Mouse (Mus musculus) Patski (cell line): ENCODE measurements around the gene Stat5a. TPM values are rescaled to one million over a fixed set of nuclear protein-coding genes. Genes with fewer than 3 reads are reported as not detected.
A peak's percentile ranks its signal among the peaks of the same experiment; 100 is the strongest.

Experiments
- ATAC-seq: fragments of 100-300 bp; one replicate; pipeline ENCODE4 v1.8.0; 2021
- CTCF ChIA-PET: fragments of 350-600 bp; sonication (Branson Sonifier 250); formaldehyde crosslinking; loops from one replicate; lab custom pipeline; 2022; ENCODE audit warnings: inconsistent platforms; lab: Charles Lee
- POLR2A ChIA-PET: fragments of 350-600 bp; sonication (Branson Sonifier 250); formaldehyde crosslinking; loops from one replicate; lab custom pipeline; 2022; ENCODE audit warnings: antibody characterized with exemption, inconsistent platforms; lab: Charles Lee
- DNase-seq: peaks from one replicate; pipeline ENCODE4 v3.0.0-alpha.2; 2011; ENCODE audit warnings: low read depth, low spot score
- H3K27me3 ChIP-seq: fragments of 371-371 bp; one replicate; pipeline ENCODE4 v1.5.1; 2021
- CTCF ChIP-seq: fragments of 100-300 bp; IDR thresholded peaks from one replicate; pipeline ENCODE4 v1.5.1; 2021
- in situ Hi-C: fragments of 300-500 bp; cut with MboI; formaldehyde crosslinking; loops from 3 replicates; pipeline ENCODE4 v1.11.1; 2018; ENCODE audit warnings: low pct_unique_long_range_greater_than_20kb, mixed read lengths
- polyA plus RNA-seq: library from polyadenylated mRNA; unstranded; gene quantifications from one replicate; pipeline ENCODE4 v1.2.3, GENCODE M21; 2021

The Stat5a gene
- 14.4 TPM for polyA plus RNA-seq

GRCm38 (mm10) chr11:100858935-100859578, at the start of gene Stat5a:
Gene Stat5a, plus strand, starts transcription at chr11:100859351.
- no peak for TF ChIP-seq CTCF
- CTCF ChIA-PET, result no interaction called here
- DNase-seq (no peak), ATAC-seq (no peak)
- POLR2A ChIA-PET, result no interaction called here
- in situ Hi-C loops, result no loop called here
- no peaks in the 10 kb centered on the region for H3K27me3 ChIP-seq

DNA sequence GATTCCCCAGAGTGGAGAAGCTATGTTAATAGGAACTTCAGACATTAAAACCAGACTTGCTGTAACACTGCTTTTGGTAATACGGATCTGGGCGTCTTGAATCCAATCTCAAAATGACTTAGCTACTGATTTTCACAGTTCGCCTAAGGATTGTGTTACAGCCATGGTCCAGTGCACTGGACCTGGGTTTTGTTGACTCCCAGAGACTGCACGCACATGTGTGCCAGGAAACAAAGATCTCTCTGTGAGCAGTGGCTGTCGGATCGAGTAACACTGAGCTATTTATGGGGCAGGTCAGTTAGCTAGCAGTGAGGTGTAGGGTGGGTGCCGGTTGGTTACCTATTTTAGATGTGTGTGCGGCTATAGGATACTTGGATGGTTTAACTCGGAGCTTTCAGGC, 48.6 kb upstream of the Stat5a start:
- TF ChIP-seq CTCF, result no peak
- no peaks in the 10 kb centered on the region for H3K27me3 ChIP-seq
- no peak for DNase-seq
- CTCF ChIA-PET, result interaction anchor here (0.9 to 2.1 kb wide), 5 partner anchors 11 to 42 kb away, joined by 3 to 7 read pairs (median 5); no protein-coding TSS in a partner anchor
- POLR2A ChIA-PET, result interaction anchor here (0.6 to 1.6 kb wide), 5 partner anchors 9 to 120 kb away, joined by 3 to 6 read pairs (median 4); partner anchors contain the start of gene Stat5b
- ATAC-seq, result peak; percentile 36
- in situ Hi-C loops, result no loop called here

GRCm38 (mm10) chr11:100811132-100811531, 48.0 kb upstream of the Stat5a start:
- H3K27me3 ChIP-seq, result no peaks in the 10 kb centered on the region
- DNase-seq, result no peak
- ChIA-PET CTCF (interaction anchor here (0.9 to 2.1 kb wide), 6 partner anchors 11 to 41 kb away, joined by 3 to 7 read pairs (median 4); no protein-coding TSS in a partner anchor), POLR2A (interaction anchor here (0.6 to 1.6 kb wide), 4 partner anchors 9 to 119 kb away, joined by 3 to 6 read pairs (median 5); partner anchors contain the start of gene Stat5b)
- ATAC-seq, result no peak
- in situ Hi-C loops, result no loop called here
- TF ChIP-seq CTCF, result peak; percentile 68

- H3K27me3 ChIP-seq, result no peaks in the 10 kb centered on the region
- ATAC-seq (peak; percentile 8), DNase-seq (no peak)
- TF ChIP-seq CTCF, result no peak
- CTCF ChIA-PET, result interaction anchor here (0.6 to 2.6 kb wide), 4 partner anchors 9 to 26 kb away, joined by 3 to 8 read pairs (median 4); no protein-coding TSS in a partner anchor
- in situ Hi-C loops, result no loop called here
- POLR2A ChIA-PET, result interaction anchor here (0.7 kb wide), 1 partner anchor 138 kb away, joined by 5 read pairs; no protein-coding TSS in a partner anchor
These were observed 44.7 kb upstream of the Stat5a start for GRCm38 (mm10) chr11:100814498-100814897.

DNA sequence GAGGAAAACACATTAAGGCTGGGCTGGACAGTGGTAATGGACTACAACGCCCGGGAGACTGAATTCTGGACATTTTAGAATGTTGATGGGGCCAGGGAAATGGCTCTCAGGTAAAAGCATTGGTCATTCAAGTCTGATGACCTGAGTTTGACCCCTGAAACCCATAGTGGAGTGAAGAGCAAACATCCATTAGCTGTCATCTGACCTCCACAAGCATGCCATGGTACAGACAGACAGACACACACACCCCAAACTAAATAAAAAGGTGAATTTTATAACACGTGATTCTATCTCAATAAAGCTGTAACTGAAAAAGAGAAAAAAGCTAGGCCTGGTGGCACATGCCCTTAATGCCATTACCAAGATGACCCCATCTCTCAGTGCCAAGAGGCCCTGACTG, 42.8 kb upstream of the Stat5a start:
- ATAC-seq (no peak), DNase-seq (no peak)
- ChIA-PET CTCF (interaction anchor here (2.6 kb wide), 1 partner anchor 9 kb away, joined by 8 read pairs; no protein-coding TSS in a partner anchor), POLR2A (interaction anchor here (0.9 kb wide), 1 partner anchor 45 kb away, joined by 4 read pairs; no protein-coding TSS in a partner anchor)
- no peaks in the 10 kb centered on the region for H3K27me3 ChIP-seq
- no peak for TF ChIP-seq CTCF
- in situ Hi-C loops, result no loop called here

GRCm38 (mm10) chr11:100816801-100817200, 42.4 kb upstream of the Stat5a start:
- ChIA-PET CTCF (no interaction called here), POLR2A (interaction anchor here (0.9 kb wide), 1 partner anchor 45 kb away, joined by 4 read pairs; no protein-coding TSS in a partner anchor)
- H3K27me3 ChIP-seq, result no peaks in the 10 kb centered on the region
- ATAC-seq (no peak), DNase-seq (no peak)
- in situ Hi-C loops, result no loop called here
- TF ChIP-seq CTCF, result no peak

GRCm38 (mm10) chr11:100817311-100817710, 41.8 kb upstream of the Stat5a start:
- CTCF ChIA-PET, result no interaction called here
- in situ Hi-C loops, result no loop called here
- ATAC-seq, result no peak
- DNase-seq, result no peak
- TF ChIP-seq CTCF, result no peak
- H3K27me3 ChIP-seq, result no peaks in the 10 kb centered on the region
- POLR2A ChIA-PET, result interaction anchor here (0.9 kb wide), 1 partner anchor 44 kb away, joined by 4 read pairs; no protein-coding TSS in a partner anchor

- no peak for TF ChIP-seq CTCF
- ChIA-PET POLR2A (no interaction called here), CTCF (no interaction called here)
- no peaks in the 10 kb centered on the region for H3K27me3 ChIP-seq
- in situ Hi-C loops, result no loop called here
- ATAC-seq, result no peak
- DNase-seq, result no peak
These were observed 40.7 kb upstream of the Stat5a start for GRCm38 (mm10) chr11:100818359-100819012.

GRCm38 (mm10) chr11:100819048-100819447, 40.1 kb upstream of the Stat5a start:
- POLR2A ChIA-PET, result no interaction called here

DNA sequence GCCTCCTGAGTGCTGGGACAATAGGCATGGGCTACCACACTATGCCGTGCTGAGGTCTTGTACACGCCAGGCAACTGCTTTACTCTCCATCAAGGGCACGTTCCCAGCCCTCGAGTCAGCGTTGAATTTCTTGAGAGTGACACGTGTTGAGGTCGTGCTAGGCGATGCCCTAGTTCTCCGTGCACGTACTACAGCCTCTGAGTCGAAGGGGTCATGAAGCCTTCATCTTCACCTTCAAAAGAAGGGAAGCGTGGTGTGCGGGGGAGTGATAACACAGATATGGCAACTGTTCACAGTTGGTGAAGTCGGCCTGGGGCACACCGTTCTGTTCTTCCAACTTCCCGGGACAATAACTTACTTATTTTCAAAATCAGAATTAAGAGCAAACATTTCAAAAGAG, 39.5 kb upstream of the Stat5a start:
- in situ Hi-C loops, result no loop called here
- CTCF ChIA-PET, result no interaction called here
- no peak for TF ChIP-seq CTCF

More at GRCm38 (mm10) chr11:100819048-100819447, 40.1 kb upstream of the Stat5a start:
- no peaks in the 10 kb centered on the region for H3K27me3 ChIP-seq
- ATAC-seq (no peak), DNase-seq (no peak)
- in situ Hi-C loops, result no loop called here
- CTCF ChIA-PET, result no interaction called here
- no peak for TF ChIP-seq CTCF

More for the DNA sequence above, 39.5 kb upstream of the Stat5a start:
- no peaks in the 10 kb centered on the region for H3K27me3 ChIP-seq
- ATAC-seq (no peak), DNase-seq (no peak)
- POLR2A ChIA-PET, result no interaction called here
